17 mouse cellular contexts compared by ENCODE assay signal in the genomic region with DNA sequence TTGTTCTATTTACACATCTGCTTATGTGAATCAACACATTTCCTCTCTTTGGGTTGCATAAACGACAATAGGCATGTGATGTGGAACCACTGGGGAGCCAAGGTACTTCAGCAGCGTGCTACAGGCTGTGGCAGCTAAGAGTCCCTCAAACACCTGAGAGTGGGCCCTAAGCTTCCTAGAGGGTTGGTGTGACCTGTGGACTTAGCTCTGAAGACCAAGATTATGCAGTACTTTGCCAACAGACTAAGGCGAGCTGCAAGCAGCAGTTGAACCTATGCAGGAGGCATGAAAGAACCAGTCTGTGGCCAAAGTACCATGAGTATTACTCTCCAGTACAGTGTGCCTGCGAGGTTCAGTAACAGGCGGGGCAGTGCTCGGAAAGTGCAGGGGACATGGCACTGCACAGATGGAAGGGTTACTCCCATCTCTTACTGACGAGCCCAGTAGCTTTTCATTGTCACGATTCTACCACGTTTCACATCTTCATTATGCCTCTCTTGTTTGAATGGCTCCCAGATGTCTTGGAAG.
"Had no signal": no experiment of that assay in that cellular context is flagged by ENCODE, and none has a peak within 500 bp of the region (broad histone marks: within the 10 kb centered on the region; RNA-seq: fewer than 3 reads in every experiment).

No protein-coding gene starts in this region.

- H3K4me1 ChIP-seq: liver, embryonic 12.5 days; liver, embryonic 15.5 days; midbrain, embryonic 12.5 days; midbrain, embryonic 15.5 days had no signal

- H3K36me3 ChIP-seq: limb, embryonic 10.5 days; limb, embryonic 13.5 days; liver, embryonic 12.5 days; liver, embryonic 15.5 days; midbrain, embryonic 12.5 days; midbrain, embryonic 15.5 days had no signal

- H3K4me3 ChIP-seq: layer of hippocampus, adult 2 months; limb, embryonic 10.5 days; limb, embryonic 13.5 days; liver, embryonic 12.5 days; liver, embryonic 15.5 days; midbrain, embryonic 12.5 days; midbrain, embryonic 15.5 days; myocyte had no signal

- H3K27me3 ChIP-seq: limb, embryonic 13.5 days; liver, embryonic 12.5 days; liver, embryonic 15.5 days; midbrain, embryonic 12.5 days; midbrain, embryonic 15.5 days had no signal

- H3K27ac ChIP-seq: kidney, postnatal 0 days; layer of hippocampus, adult 2 months; limb, embryonic 10.5 days; limb, embryonic 13.5 days; liver, embryonic 12.5 days; liver, embryonic 15.5 days; macrophage; midbrain, embryonic 12.5 days; midbrain, embryonic 15.5 days had no signal

- DNase-seq: kidney, adult 2 months; kidney, postnatal 25 days; layer of hippocampus, adult 9-11 months; liver; lung, adult 18-20 months; thymus, adult 18-20 months; thymus, postnatal 14 days had no signal

- H3K9me3 ChIP-seq: limb, embryonic 10.5 days; limb, embryonic 13.5 days; liver, embryonic 12.5 days; liver, embryonic 15.5 days; midbrain, embryonic 12.5 days; midbrain, embryonic 15.5 days had no signal

- H3K4me2 ChIP-seq: limb, embryonic 13.5 days; liver, embryonic 12.5 days; liver, embryonic 15.5 days; midbrain, embryonic 12.5 days; midbrain, embryonic 15.5 days had no signal

- ATAC-seq: liver, embryonic 12.5 days; midbrain, embryonic 15.5 days had no signal

- H3K9ac ChIP-seq: limb, embryonic 13.5 days; liver, embryonic 12.5 days; liver, embryonic 15.5 days; midbrain, embryonic 12.5 days; midbrain, embryonic 15.5 days had no signal
